Mouse (Mus musculus): ENCODE data around the gene Ets2.
"Not testable (repeated sequence)": the region's sequence is repeated elsewhere in the genome, so short reads cannot be mapped to it uniquely, and the experiment has no call there.

Gene Ets2

GRCm38 (mm10) chr16:95764041-95764440 lies 62.2 kb downstream of the Ets2 start:
- DNase-seq (ENCODE audit: low read depth in 2 of 2, low spot score in 2 of 2) = not testable (repeated sequence)

GRCm38 (mm10) chr16:95766181-95766580 lies 64.3 kb downstream of the Ets2 start:
- no peak for DNase-seq (ENCODE audit: low read depth in 2 of 2, low spot score in 2 of 2)

- DNase-seq (ENCODE audit: low read depth in 2 of 2, low spot score in 2 of 2) = no peak
Measured at GRCm38 (mm10) chr16:95767246-95767645, 65.4 kb downstream of the Ets2 start.

GRCm38 (mm10) chr16:95769066-95769995 lies 67.5 kb downstream of the Ets2 start:
- DNase-seq (ENCODE audit: low read depth in 2 of 2, low spot score in 2 of 2) = peak in 1 of 2 experiments; percentile 43

GRCm38 (mm10) chr16:95769996-95770334 lies 68.1 kb downstream of the Ets2 start:
- no peak for DNase-seq (ENCODE audit: low read depth in 2 of 2, low spot score in 2 of 2)

GRCm38 (mm10) chr16:95770402-95770801 lies 68.5 kb downstream of the Ets2 start:
- DNase-seq (ENCODE audit: low read depth in 2 of 2, low spot score in 2 of 2) = no peak
